Mouse (Mus musculus) CH12.LX (cell line): Measurements from ENCODE around the gene Ttll11. TPM values are rescaled to one million over a fixed set of nuclear protein-coding genes. Genes with fewer than 3 reads are reported as not detected.
A peak's percentile ranks its signal among the peaks of the same experiment; 100 is the strongest.

ENCODE experiments used
- DNase-seq: peaks from one replicate; pipeline ENCODE4 v3.0.0-alpha.2; 2013; ENCODE audit errors: extremely low read depth
- H3K27ac ChIP-seq: 2 replicates; pipeline ENCODE4 v1.5.1; 2012; ENCODE audit warnings: low read depth, mild to moderate bottlenecking, control low read depth, moderate library complexity; ENCODE audit not compliant: insufficient read depth
- H3K27me3 ChIP-seq: replicated peaks from 2 replicates; pipeline ENCODE3; 2012; ENCODE audit warnings: inconsistent platforms
- H3K36me3 ChIP-seq, 2 experiments: replicated peaks in 1 of 2; 2 replicates each; pipeline versions ENCODE3 to v1.6.1; 2012; ENCODE audit warnings: inconsistent platforms in 1 of 2, low read length in 1 of 2, mild to moderate bottlenecking in 1 of 2, mixed read lengths in 1 of 2, moderate library complexity in 1 of 2; ENCODE audit not compliant: control insufficient read depth in 1 of 2, insufficient read depth in 1 of 2
- H3K4me1 ChIP-seq, 2 experiments: 2 replicates each; pipeline ENCODE4 v1.6.1; 2012; ENCODE audit warnings: inconsistent platforms in 1 of 2, moderate library complexity in 1 of 2; ENCODE audit not compliant: insufficient read depth in 2 of 2, control insufficient read depth in 1 of 2
- H3K4me2 ChIP-seq: 2 replicates; pipeline ENCODE4 v1.6.1; 2012; ENCODE audit warnings: low read depth, mild to moderate bottlenecking, control low read depth; ENCODE audit not compliant: poor library complexity, insufficient read depth, severe bottlenecking
- H3K4me3 ChIP-seq, 3 experiments: fragments of 150-350 bp in 1 of 3; sonication (generic) in 1 of 3; replicated peaks in 1 of 3; 2 replicates each; pipeline versions ENCODE3 to v1.5.1; 2011 to 2012; ENCODE audit warnings: low read depth in 2 of 3, low read length in 2 of 3, mild to moderate bottlenecking in 2 of 3, moderate library complexity in 2 of 3, control low read depth in 1 of 3, improper control_type of control experiment in 1 of 3, inconsistent platforms in 1 of 3, mixed read lengths in 1 of 3; ENCODE audit not compliant: poor library complexity in 1 of 3
- H3K79me2 ChIP-seq: replicated peaks from 2 replicates; pipeline ENCODE4 v1.6.1; 2012; ENCODE audit warnings: mild to moderate bottlenecking, moderate library complexity; ENCODE audit not compliant: control insufficient read depth, poor library complexity, insufficient read depth, severe bottlenecking; ENCODE audit errors: extremely low read depth
- H3K9ac ChIP-seq: 2 replicates; pipeline ENCODE4 v1.6.1; 2012; ENCODE audit warnings: low read depth, mild to moderate bottlenecking, control low read depth, moderate library complexity; ENCODE audit not compliant: insufficient read depth
- H3K9me3 ChIP-seq: replicated peaks from 2 replicates; pipeline ENCODE3; 2012; ENCODE audit warnings: low read length, inconsistent platforms, mixed read lengths
- CTCF ChIP-seq, 2 experiments: IDR thresholded peaks in 1 of 2; conservative IDR thresholded peaks in 1 of 2; 2 replicates each; pipeline ENCODE4 v1.5.1; 2011 to 2012; ENCODE audit warnings: low read depth in 2 of 2, low read length in 2 of 2, improper control_type of control experiment in 1 of 2, inconsistent platforms in 1 of 2, mild to moderate bottlenecking in 1 of 2, moderate library complexity in 1 of 2
- ELF1 ChIP-seq: IDR thresholded peaks from 2 replicates; pipeline ENCODE4 v1.6.1; 2014; ENCODE audit warnings: low read depth, mild to moderate bottlenecking, inconsistent platforms, low read length, improper control_type of control experiment
- GABPA ChIP-seq: IDR thresholded peaks from 2 replicates; pipeline ENCODE4 v1.6.1; 2012; ENCODE audit warnings: low read depth, low read length, improper control_type of control experiment, inconsistent platforms; ENCODE audit not compliant: insufficient replicate concordance
- HCFC1 ChIP-seq: IDR thresholded peaks from 2 replicates; pipeline ENCODE4 v1.6.1; 2012; ENCODE audit warnings: low read depth, mild to moderate bottlenecking, inconsistent platforms, low read length, improper control_type of control experiment
- IRF4 ChIP-seq: IDR thresholded peaks from 2 replicates; pipeline ENCODE4 v1.6.1; 2014; ENCODE audit warnings: low read depth, mild to moderate bottlenecking, inconsistent platforms, low read length, improper control_type of control experiment
- JUND ChIP-seq: conservative IDR thresholded peaks from 2 replicates; pipeline ENCODE4 v1.6.1; 2011; ENCODE audit warnings: low read depth, low read length, improper control_type of control experiment
- MEF2A ChIP-seq: IDR thresholded peaks from 2 replicates; pipeline ENCODE4 v1.6.1; 2014; ENCODE audit warnings: low read depth, mild to moderate bottlenecking, inconsistent platforms, low read length, improper control_type of control experiment, borderline replicate concordance
- NRF1 ChIP-seq: IDR thresholded peaks from 2 replicates; pipeline ENCODE4 v1.6.1; 2014; ENCODE audit warnings: low read depth, mild to moderate bottlenecking, inconsistent platforms, low read length, improper control_type of control experiment, moderate library complexity
- POLR2A ChIP-seq: IDR thresholded peaks from 2 replicates; pipeline ENCODE4 v1.6.1; 2011; ENCODE audit warnings: low read depth, mild to moderate bottlenecking, improper control_type of control experiment, low read length
- POLR2AphosphoS2 ChIP-seq: IDR thresholded peaks from 2 replicates; pipeline ENCODE4 v1.6.1; 2011; ENCODE audit warnings: low read depth, low read length, improper control_type of control experiment
- RAD21 ChIP-seq: IDR thresholded peaks from 2 replicates; pipeline ENCODE4 v1.6.1; 2011; ENCODE audit warnings: low read depth, mild to moderate bottlenecking, low read length, improper control_type of control experiment, moderate library complexity
- SMC3 ChIP-seq: IDR thresholded peaks from 2 replicates; pipeline ENCODE4 v1.6.1; 2011; ENCODE audit warnings: low read depth, low read length, improper control_type of control experiment
- UBTF ChIP-seq: IDR thresholded peaks from 2 replicates; pipeline ENCODE4 v1.6.1; 2012; ENCODE audit warnings: low read depth, mild to moderate bottlenecking, inconsistent platforms, low read length, improper control_type of control experiment, moderate library complexity
- USF2 ChIP-seq: conservative IDR thresholded peaks from 2 replicates; pipeline ENCODE4 v1.6.1; 2011; ENCODE audit warnings: low read depth, low read length, improper control_type of control experiment
- ZC3H11A ChIP-seq: IDR thresholded peaks from 2 replicates; pipeline ENCODE4 v1.6.1; 2012; ENCODE audit warnings: low read depth, mild to moderate bottlenecking, inconsistent platforms, low read length, improper control_type of control experiment
- ZKSCAN1 ChIP-seq: IDR thresholded peaks from 2 replicates; pipeline ENCODE4 v1.6.1; 2012; ENCODE audit warnings: low read depth, inconsistent platforms, low read length, improper control_type of control experiment, borderline replicate concordance
- ZMIZ1 ChIP-seq: IDR thresholded peaks from 2 replicates; pipeline ENCODE4 v1.6.1; 2012; ENCODE audit warnings: low read depth, mild to moderate bottlenecking, inconsistent platforms, low read length, improper control_type of control experiment
- ZNF384 ChIP-seq: IDR thresholded peaks from 2 replicates; pipeline ENCODE4 v1.6.1; 2012; ENCODE audit warnings: low read depth, low read length, improper control_type of control experiment, inconsistent platforms
- dilution Hi-C: fragments of 300-500 bp; cut with MboI; formaldehyde crosslinking; loops from 2 replicates; pipeline ENCODE4 v1.14.3; 2020; ENCODE audit warnings: low sequenced_read_pairs; ENCODE audit not compliant: extremely low pct_unique_long_range_greater_than_20kb, extremely low pct_ligation_motif_present
- in situ Hi-C: fragments of 300-500 bp; cut with MboI; formaldehyde crosslinking; loops from 3 replicates; pipeline ENCODE4 v1.14.3; 2019; ENCODE audit warnings: low sequenced_read_pairs, low pct_ligation_motif_present, low pct_unique_long_range_greater_than_20kb, mixed read lengths
- polyA plus RNA-seq: library from polyadenylated mRNA; unstranded; fragments of >175 nt; gene quantifications from 2 replicates; pipeline ENCODE4 v1.2.1, GENCODE M21; 2012; ENCODE audit warnings: low read depth; ENCODE audit not compliant: insufficient read length
- total RNA-seq, 2 experiments: library from RNA; depleted of rRNA; stranded (reverse); fragments of 300-350 nt in 1 of 2; fragments of >200 nt in 1 of 2; gene quantifications; 2 replicates each; pipeline ENCODE4 v1.2.3; 2012 to 2014

Gene Ttll11
- total and polyA plus RNA-seq, 3 experiments = 0.04 to 0.31 (median 0.11) TPM

GRCm38 (mm10) chr2:36009386-36009785 lies 29.7 kb upstream of the Ttll11 start:
- TF ChIP-seq SMC3 = peak; percentile 94
- peak; percentile 25 to 91; a peak in 2 of 4 replicates for TF ChIP-seq CTCF (conservative IDR thresholded peaks at IDR 0.05 in 1 of 2, IDR thresholded peaks at IDR 0.05 in 1 of 2; ENCODE audit: low read depth in 2 of 2, low read length in 2 of 2)
- TF ChIP-seq POLR2AphosphoS2 = no peak
- TF ChIP-seq ZC3H11A = peak; percentile 63
- peak; percentile 86 for TF ChIP-seq RAD21
- no peak for TF ChIP-seq ELF1
- no peak for TF ChIP-seq IRF4
- TF ChIP-seq ZNF384 = no peak
- dilution Hi-C loops (no loop called here), in situ Hi-C loops (loop anchor here (5.0 to 25.0 kb wide), 3 partner anchors 203 to 1328 kb away; partner anchors contain the start of gene Olfr368)
- Histone ChIP-seq H3K79me2 (no peaks in the 10 kb centered on the region), H3K27ac (no peak overlapping the region), H3K4me3 (no peak overlapping the region), H3K9ac (no peak overlapping the region), H3K4me1 (peaks cover 6% of the 10 kb centered on the region in 2 experiments), H3K9me3 (peaks cover 3% of the 10 kb centered on the region), H3K27me3 (peaks cover 38% of the 10 kb centered on the region), H3K4me2 (no peak overlapping the region), H3K36me3 (no peaks in the 10 kb centered on the region)
- DNase-seq = peak; percentile 77

- Histone ChIP-seq H3K9ac (no peak overlapping the region), H3K79me2 (no peaks in the 10 kb centered on the region), H3K4me3 (no peak overlapping the region), H3K4me2 (no peak overlapping the region), H3K4me1 (peaks cover 6% of the 10 kb centered on the region in 2 experiments), H3K36me3 (no peaks in the 10 kb centered on the region), H3K27me3 (peaks cover 42% of the 10 kb centered on the region), H3K27ac (no peak overlapping the region), H3K9me3 (no peaks in the 10 kb centered on the region)
- in situ Hi-C loops = loop anchor here (5.0 to 25.0 kb wide), 3 partner anchors 204 to 1329 kb away; partner anchors contain the start of gene Olfr368
- no peak for TF ChIP-seq JUND
- TF ChIP-seq HCFC1 = no peak
- no peak for TF ChIP-seq ZKSCAN1
- TF ChIP-seq NRF1 = no peak
- no peak for TF ChIP-seq MEF2A
- TF ChIP-seq POLR2A = no peak
- TF ChIP-seq ELF1 = no peak
- TF ChIP-seq SMC3 = peak; percentile 61
- TF ChIP-seq RAD21 = peak; percentile 65
- TF ChIP-seq IRF4 = no peak
- no peak for TF ChIP-seq POLR2AphosphoS2
- peak; percentile 79 to 96 for TF ChIP-seq CTCF (conservative IDR thresholded peaks at IDR 0.05 in 1 of 2, IDR thresholded peaks at IDR 0.05 in 1 of 2; ENCODE audit: low read depth in 2 of 2, low read length in 2 of 2)
- TF ChIP-seq ZMIZ1 = no peak
- TF ChIP-seq USF2 = no peak
- no peak for TF ChIP-seq GABPA
- no peak for TF ChIP-seq UBTF
- dilution Hi-C loops = no loop called here
- DNase-seq = peak; percentile 52
These were observed 28.4 kb upstream of the Ttll11 start for GRCm38 (mm10) chr2:36008071-36008470.
